Mouse (Mus musculus) cerebellum, adult 11-12 months (tissue): ENCODE data around the gene Arntl.
"Not testable (repeated sequence)": the region's sequence is repeated elsewhere in the genome, so short reads cannot be mapped to it uniquely, and the experiment has no call there.

ENCODE experiments used
- DNase-seq: peaks from one replicate; pipeline ENCODE4 v3.0.0; 2022

Arntl gene

DNA sequence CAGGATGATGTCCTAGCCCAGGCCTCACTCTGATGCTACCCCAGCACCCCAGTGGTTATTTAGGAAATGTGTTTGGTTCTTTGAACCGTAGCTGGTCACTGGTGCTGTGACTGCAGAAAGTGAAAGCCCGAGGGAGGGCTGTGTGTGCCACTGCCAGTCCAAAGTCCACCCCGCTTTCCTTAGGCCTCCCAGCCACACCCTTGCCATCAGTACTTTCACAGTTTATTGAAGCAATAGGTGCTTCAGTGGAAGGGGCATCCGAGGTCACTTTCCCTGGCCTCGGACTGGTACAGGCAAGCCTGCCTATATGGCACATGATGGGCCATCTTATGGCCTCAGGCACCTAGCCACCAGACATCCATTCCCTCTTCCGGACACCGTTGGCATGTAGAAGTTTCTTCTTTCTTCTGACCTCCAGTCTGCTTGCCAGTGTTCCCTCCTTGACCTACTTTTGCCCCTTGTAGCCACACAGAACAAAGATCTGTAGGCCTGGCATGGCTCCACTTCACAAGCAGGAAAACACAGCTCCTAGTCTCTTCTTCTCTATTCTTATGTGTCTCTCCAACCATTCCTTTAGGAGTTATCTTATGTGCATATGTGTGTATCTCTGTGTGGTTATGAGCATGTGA lies 46.6 kb downstream of the Arntl start:
- DNase-seq: no peak

DNA sequence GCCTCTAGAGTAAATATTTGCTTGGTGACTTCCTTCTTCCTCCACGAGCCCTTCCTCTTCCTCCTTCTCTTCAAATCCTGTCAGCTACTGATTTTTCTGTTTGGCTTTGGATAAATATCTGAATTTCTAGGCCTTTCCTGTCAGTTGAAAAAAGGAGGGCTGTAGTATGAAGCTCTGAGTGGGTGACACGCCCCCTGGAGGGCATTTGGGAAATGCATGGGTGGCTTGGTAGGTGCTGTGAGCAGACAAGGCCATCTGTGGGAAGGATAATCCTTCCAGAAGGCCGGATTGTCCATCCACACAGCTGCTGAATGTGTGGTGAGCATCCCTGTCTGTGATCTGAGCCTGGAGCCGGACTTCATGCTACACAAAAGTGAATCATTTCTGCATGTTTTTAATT lies 48.8 kb downstream of the Arntl start:
- no peak for DNase-seq

- no peak for DNase-seq
Observed at GRCm38 (mm10) chr7:113258430-113258829, 51.2 kb downstream of the Arntl start.

GRCm38 (mm10) chr7:113260321-113261167 lies 53.3 kb downstream of the Arntl start:
- no peak for DNase-seq

DNA sequence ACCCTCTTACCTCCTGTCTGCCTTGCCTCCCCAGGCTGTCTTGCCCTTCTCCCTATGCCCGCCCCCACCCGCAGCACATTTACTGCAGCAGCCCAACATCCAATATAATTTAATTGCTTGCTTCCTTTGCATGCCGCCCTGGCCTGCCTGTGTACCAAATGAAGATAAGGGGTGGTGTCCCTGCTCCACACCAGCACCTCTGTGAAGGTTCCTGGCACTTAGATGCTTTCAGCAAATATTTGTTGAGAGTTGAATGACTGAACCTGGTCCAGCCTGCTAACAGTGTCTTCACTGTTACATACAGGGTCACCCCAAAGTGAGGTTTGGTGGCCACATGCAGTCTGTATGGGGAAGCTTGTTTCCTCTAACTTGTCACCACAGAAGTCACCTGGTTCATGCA lies 54.4 kb downstream of the Arntl start:
- DNase-seq: no peak

DNA sequence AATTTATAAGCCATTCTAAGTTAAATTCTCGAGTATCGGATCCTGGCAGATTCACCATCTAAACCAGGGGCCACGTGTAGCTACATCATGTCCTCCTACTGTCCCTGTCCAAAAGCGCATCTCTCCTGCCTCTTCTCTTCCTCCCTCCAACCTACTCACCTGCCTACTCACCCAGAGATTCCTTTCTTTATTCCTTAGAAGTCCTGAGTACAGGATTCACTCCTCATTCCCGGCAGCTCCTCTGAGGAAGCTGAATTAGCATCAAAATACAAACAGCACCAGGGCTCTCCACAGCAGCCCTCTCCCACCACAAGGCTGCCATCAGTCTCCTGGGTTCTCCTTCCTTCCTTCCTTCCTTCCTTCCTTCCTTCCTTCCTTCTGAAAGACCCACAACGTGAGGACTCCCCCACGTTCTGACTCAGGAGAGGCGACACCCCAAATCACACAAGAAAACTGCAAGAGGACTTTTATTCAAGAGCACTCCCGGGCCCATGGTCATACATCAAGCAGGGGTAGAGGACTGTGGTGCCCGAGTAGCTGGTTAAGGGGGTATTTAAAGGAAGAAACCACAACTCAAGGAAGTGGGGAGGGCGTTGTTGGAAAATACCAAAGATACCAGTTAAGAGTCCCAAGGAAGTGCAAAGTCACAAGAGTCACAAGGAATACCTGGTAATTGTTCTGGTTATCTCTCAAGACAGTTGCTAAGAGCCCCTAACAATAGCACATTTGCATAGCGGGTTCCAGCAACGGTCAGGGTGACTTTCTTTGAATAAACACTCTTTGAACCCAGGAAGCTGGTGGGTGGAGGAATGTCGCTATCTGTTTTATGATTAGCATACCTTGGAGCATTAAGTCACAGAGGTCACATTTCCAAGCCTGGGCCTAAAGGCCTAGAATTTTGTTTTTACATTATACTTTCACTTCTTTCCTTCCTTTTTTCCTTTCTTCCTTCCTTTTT lies 55.5 kb downstream of the Arntl start:
- DNase-seq: not testable (repeated sequence)

DNA sequence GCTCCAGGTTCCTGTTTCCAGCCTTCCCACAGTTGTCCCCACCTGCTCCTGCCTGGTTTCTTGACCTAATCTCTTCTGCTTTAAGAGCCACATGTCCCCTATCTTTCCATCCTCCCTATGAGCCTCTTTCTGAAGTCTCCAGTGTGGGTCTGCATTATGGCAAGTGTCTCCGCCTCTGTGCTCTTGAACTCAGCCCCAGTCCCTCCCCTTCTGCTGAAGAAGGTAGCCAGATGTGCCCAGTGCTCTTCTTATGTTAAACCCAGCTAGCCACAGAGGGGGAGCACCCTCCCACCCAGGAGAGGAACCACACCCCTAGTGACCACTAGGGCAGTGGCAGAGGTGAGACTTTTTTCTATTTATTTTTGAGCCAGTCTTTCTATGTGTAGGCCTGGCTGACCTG lies 56.7 kb downstream of the Arntl start:
- no peak for DNase-seq

GRCm38 (mm10) chr7:113268287-113268686 lies 61.0 kb downstream of the Arntl start:
- peak; percentile 69 for DNase-seq

DNA sequence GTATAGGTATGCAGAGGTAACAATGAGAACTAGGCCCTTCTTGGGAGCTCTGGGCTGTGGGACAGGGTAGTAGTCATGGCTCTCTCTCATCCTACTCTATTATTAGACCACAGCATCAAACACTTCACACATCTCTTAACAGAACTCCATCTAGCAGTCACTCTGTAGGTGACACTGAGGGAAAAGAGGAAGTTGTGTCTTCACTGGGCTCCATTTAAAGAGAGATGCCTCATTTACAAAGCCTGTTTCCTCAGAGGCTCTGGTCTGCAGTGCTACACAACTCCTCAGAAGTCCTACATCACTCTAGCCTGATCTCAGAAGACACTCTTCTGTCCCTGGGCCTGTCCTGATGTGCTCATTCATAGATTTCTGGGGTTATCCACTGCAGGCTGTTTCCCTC lies 61.8 kb downstream of the Arntl start:
- no peak for DNase-seq

- peak; percentile 75 for DNase-seq
Observed at GRCm38 (mm10) chr7:113269921-113270320, 62.7 kb downstream of the Arntl start.

DNA sequence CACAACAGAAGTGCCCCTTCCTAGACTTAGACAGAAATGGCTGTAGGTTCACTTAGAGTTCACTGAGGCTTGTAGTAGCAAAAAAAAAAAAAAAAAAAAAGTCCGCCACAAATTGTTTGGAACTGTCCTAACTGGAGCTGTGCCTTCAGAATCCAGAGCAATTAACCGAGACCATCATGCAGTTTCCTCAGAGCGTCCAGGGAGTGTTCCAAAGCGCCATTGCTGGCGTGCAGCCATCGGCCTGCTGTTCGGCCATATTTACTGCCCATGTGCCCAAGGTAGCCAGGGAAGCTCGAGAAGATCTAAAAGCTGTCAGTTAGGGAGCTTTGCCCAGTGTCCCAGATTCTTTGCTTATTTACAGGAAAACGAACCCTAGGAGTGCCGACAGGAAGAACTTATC lies 63.3 kb downstream of the Arntl start:
- peak; percentile 97 for DNase-seq

GRCm38 (mm10) chr7:113270991-113271390 lies 63.7 kb downstream of the Arntl start:
- peak; percentile 59 for DNase-seq

DNA sequence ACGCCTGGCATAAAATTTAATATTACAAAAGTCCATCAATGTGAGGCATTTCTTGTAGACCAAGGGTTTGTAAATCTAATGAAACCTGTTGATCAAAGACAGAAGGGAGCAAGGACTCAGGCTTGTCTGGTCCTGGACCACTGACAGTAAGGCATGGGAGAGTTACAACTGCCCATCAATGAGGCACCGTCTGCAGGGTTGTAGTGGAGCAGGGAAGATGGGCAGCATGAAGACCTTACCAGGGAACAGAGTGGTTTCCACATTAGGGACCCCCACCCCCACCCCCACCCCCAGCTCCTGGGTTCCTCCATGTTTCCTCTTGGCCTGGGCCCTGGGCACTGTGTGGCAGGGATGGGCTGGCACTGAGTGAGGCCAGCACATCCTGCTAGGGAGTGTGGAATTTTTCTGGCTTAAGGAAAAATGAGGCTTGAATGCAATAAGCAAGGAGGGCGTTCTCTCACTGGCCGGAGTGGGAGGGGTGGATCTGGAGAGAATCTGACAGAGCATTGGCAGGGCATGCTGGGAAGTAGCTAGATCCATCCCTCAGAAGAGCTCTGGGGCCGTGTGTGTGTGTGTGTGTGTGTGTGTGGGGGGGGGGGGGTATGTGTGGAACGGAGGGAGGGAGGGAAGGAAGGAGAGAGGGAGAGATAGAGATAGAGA lies 65.2 kb downstream of the Arntl start:
- no peak for DNase-seq

DNA sequence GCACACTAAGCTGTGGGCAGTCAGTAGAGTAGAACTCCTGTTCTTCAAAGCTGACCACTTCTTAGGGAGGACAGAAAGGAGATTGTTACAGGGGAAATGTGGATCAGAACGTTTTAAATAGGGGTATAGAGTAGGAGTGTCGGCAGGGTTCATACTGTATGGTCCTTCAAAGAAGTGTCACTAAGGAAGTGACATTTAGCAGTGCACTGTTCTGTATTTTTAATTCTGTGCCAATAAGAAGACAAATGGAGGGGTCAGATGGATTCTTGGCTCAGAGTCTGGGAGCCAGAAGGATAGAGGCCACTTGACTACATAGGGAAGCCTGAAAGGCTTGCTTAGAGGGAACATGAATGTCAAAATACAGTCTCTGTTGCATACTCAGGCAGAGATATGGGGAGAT lies 70.0 kb downstream of the Arntl start:
- DNase-seq: no peak

DNA sequence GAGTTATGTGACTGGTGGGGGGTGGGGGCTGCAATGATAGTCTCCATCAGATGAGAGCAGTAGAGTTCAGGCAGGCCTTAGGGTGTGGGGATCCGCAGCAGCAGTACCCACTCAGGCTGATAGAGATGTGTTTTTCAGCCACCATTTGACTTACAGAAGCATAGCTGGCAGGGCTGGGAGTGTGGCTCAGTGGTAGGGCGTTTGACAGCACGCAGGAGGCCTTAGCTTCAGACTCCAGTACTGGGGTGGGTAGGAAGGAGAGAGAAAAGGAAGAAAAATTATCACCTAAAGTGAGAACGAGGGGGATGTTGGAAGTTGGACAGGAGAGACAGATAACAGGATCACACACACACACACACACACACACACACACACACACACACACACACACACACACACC lies 71.2 kb downstream of the Arntl start:
- DNase-seq: no peak

DNA sequence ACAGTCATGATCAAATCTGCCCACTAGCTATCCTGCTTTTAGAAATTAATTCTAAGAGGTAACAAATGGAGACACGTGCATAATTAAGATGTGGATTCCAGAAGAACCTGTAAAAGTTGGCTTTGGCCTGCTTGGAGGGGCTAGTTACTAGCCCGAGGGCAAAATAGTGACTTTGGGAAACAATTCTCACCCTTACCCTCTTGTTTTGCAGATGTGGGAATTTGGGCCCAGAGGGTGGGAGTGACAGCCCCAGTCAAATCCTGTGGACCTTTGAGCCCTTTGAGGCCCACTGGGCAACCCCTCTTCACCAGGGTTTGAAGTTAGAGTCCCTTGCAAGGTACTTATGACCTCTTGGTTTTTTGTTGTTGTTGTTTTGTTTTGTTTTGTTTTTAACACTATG lies 72.0 kb downstream of the Arntl start:
- no peak for DNase-seq

GRCm38 (mm10) chr7:113285405-113285804 lies 78.1 kb downstream of the Arntl start:
- DNase-seq: no peak

DNA sequence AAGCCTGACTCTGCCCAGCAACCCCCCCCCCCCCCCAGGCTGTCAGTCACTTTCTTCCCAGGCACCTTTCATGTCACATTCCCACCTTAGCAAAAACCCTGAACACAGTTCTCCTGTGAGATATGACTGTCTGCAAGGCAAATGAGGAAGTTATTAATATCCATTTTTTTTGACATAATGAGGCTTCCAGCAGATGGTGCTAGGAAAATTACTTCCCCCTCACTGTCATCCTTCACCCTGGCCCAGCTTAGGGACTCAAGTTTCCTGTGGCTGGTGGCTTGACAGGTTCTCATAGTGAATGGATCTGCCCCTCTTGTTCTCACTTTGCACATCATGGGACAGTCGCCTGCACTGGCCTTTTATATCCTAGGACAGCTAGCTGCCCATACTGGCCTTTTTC lies 81.9 kb downstream of the Arntl start:
- no peak for DNase-seq

DNA sequence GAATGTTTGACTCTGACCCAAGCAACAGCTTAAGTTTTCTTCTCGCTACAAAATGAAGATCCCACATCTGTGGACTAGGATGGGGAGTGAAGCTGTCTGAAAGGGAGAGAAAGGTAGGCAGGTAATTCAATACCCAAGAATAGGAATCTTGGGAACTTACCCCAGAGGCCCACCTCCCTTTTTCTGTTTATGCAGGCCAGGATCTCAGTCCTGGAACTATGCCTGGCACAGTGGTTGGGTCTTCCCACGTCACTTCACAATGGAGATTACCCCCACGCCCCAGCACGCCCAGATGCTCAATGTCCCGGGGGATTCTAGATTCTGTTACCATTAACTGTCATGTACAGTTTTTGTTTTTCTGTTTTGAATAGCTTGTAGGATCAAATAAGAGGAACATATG lies 84.5 kb downstream of the Arntl start:
- DNase-seq: no peak

DNA sequence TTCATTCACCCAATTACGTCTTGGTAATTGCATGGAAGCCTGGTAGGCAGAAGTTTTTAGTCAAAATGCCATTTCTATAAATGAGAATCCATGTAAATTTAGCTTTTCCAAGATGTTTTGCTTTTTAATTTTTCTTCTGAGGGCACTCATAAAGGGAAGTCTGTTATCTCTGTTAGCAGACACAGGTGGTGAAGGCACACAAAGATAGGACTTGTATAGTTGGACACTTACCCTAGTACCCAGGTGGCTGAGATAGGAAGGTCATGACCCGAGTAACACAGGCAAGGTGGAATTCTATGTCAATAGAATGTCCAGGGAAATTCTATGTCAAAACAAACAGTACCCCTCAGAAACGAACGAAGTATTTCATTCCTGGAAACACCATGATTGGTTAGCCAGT lies 84.9 kb downstream of the Arntl start:
- no peak for DNase-seq

GRCm38 (mm10) chr7:113294598-113294997 lies 87.3 kb downstream of the Arntl start:
- DNase-seq: no peak

DNA sequence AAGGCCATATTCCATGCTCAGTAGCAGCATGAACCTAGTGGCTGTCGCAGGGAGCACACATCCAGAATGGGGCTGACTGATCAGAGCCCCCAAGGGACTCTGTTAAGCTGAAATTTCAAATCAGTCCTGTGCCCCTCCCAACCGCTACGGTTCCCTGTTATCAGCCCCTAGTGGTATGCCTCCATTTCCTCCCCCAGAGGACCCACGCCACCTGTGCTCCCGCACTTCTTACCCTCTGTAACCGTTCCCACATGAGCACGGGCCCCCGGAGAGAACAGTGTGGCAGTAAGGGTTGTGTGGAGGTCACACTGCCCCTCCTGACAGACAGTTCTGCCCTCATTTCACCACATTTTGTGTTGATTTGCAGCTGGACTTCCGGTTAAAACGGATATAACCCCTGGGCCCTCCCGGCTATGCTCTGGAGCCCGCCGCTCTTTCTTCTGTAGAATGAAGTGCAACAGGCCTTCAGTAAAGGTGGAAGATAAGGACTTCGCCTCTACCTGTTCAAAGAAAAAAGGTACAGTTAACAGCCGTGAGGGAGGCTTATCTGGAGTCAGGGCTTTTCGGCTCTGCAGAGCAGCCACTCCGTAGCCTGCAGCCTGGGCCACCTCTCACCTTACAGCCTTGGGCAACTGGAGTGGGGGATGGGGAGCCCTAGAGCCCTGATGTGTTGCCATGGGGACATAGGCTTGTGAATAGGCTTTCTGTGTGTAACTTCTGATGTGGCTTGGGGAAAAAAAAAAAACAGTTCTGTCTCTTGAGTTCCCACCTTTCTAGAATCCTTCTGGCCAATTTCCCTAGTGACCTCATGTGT lies 88.0 kb downstream of the Arntl start:
- no peak for DNase-seq
